Mouse (Mus musculus) brain, embryonic 18.5 days (tissue): ENCODE measurements at regions not wholly inside any gene's neighbourhood (a gene's known extent, or its start where the extent isn't known, plus 50 kb on each side); places are given as distances from the start of the nearest gene placed in this dataset.
"Not testable (repeated sequence)": the region's sequence is repeated elsewhere in the genome, so short reads cannot be mapped to it uniquely, and the experiment has no call there.

Experiments used
- DNase-seq: peaks from one replicate; pipeline ENCODE4 v3.0.0-alpha.2; 2012; ENCODE audit warnings: low read depth, low spot score

GRCm38 (mm10) chr13:58663316-58663715 lies 52.6 kb upstream of the Slc28a3 start:
- DNase-seq = no peak

- no peak for DNase-seq
Measured at GRCm38 (mm10) chr13:58668664-58669063, 58.0 kb upstream of the Slc28a3 start.

GRCm38 (mm10) chr13:58670206-58670605 lies 59.5 kb upstream of the Slc28a3 start:
- DNase-seq = no peak

DNA sequence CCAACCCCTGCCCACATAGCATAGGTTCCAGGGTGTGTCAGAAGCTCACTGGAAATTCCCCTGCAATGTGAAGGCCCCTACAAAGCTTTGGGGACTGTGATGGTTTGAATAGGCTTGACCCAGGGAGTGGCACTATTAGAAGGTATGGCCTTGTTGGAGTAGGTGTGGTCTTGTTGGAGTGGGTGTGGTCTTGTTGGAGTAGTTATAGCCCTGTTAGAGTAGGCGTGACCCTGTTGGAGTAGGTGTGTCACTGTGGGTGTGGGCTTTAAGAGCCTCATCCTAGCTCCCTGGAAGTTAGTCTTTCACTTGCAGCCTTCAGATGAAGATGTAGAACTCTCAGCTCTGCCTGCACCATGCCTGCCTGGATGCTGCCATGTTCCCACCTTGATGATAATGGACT lies 64.9 kb upstream of the Slc28a3 start:
- not testable (repeated sequence) for DNase-seq

DNA sequence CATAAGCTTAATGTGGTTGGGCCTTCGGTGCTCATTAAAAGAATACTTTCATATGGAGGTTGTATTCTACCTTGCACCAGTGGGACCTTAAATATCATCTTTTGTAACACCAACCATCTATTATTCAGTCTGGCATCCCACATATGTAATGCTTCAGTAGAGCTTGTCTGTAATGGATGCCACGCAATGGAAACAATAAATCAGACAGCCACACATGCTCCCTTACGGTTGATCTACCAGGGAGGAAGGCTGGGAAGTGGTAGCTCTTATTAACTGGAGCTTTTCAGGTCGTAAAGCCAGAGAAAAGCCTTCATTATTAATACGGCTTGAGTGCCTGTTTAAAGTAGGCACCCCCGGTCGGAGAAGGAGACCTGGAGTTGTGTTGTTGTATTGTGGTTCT lies 66.8 kb upstream of the Slc28a3 start:
- DNase-seq = no peak

- peak; percentile 46 for DNase-seq
Measured at GRCm38 (mm10) chr13:58679663-58680062, 69.0 kb upstream of the Slc28a3 start.

DNA sequence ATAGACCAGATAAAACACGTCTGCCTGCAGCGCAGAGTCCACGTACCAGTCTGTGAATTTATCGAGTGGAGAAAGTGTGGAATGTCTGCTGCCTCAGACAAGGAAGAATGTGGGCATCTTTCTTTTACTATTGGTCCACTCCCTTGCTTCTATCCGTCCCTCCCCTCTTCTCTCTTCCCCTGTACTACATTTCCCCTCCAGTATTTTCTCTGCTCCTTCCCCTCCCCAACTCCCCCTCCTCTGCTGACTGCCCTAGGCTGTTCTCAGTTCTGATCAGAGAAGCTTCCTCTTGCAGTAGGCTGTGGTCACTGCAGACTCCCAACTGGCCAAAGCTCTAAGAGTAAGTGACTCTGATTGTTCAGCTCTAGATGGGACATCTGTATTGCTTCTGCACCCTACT lies 76.1 kb upstream of the Slc28a3 start:
- DNase-seq = no peak

- no peak for DNase-seq
Measured at GRCm38 (mm10) chr13:58687609-58688008, 76.9 kb upstream of the Slc28a3 start.

DNA sequence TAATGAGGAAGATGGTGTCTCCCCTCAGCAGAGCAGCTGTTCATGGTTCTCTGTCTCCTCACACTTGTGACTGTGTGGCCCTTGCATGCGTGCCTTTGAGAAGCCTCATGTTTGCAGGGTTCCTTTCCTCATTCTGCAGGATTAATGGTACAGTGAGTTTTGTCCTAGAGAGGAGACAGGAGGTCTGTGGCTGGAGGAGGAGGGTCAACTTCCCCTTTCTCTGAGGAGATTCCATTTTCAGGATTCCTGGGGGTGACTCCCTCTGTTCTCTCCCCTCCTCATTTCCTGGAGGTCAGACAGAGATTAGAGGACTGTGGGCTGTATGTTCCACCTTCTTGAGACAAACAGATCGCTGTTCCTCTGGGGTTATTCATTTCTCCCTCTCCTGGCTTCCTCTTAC lies 77.6 kb upstream of the Slc28a3 start:
- no peak for DNase-seq

GRCm38 (mm10) chr13:58694703-58695102 lies 84.0 kb upstream of the Slc28a3 start:
- DNase-seq = no peak

GRCm38 (mm10) chr13:58695964-58696363 lies 85.3 kb upstream of the Slc28a3 start:
- DNase-seq = no peak

- DNase-seq = peak; percentile 32
Measured at GRCm38 (mm10) chr13:58700021-58700420, 89.3 kb upstream of the Slc28a3 start.

- no peak for DNase-seq
Measured at GRCm38 (mm10) chr13:58704141-58704540, 93.5 kb upstream of the Slc28a3 start.

- DNase-seq = no peak
Measured at GRCm38 (mm10) chr13:58716584-58716983, 89.8 kb upstream of the Ntrk2 start.

DNA sequence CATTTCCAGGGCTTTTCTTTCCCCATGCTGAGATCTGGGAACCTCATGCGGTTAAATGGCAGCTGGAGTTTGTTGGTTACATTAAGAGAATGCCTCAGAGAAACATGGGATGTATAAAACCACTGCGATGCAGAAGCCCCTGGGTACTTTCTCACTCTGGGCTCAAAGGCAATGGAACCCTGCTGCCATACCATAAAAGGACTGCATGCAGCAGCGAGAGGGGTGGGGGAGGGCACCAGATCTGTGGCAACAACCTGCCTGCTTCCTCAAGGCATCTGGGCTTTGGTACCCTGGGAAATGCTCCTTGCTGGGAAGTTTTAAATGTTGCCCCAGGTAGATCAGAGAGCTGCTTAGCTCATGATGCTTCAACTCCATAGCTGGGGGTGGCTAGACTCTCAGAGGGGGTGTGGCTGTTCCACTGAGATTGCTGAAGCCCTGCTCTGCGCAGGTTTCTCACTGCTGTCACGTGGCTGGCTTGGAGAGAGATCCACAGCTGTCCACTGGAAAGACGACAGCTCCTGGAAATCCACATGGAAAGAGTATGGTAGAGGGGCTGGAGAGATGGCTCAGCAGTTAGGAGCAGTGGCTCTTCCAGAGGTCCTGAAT lies 75.8 kb upstream of the Ntrk2 start:
- DNase-seq = no peak

- DNase-seq = no peak
Measured at GRCm38 (mm10) chr13:58732776-58733175, 73.6 kb upstream of the Ntrk2 start.

- no peak for DNase-seq
Measured at GRCm38 (mm10) chr13:58733615-58734014, 72.8 kb upstream of the Ntrk2 start.

GRCm38 (mm10) chr13:58735577-58735976 lies 70.8 kb upstream of the Ntrk2 start:
- DNase-seq = no peak

GRCm38 (mm10) chr13:58740731-58741130 lies 65.6 kb upstream of the Ntrk2 start:
- no peak for DNase-seq

- DNase-seq = no peak
Measured at GRCm38 (mm10) chr13:58746056-58746455, 60.3 kb upstream of the Ntrk2 start.

DNA sequence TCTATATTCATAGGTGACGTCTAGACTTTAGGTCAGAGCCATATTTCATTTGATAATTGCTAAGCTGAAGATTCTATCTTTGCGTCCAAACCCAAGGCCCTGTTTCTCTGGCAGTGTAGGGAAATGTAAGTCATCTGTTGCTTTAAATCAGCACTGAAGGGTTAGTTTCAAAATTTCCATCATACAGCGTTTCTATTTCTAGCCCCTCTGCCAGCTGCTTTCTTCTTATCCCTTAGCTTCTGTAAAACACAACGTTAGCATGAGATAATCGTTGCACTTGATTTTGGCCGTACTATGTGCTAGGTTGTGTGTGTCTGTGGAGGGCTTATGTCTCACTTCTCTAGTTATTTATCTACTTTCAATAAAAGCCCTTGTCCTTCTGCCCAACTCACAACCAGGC lies 58.7 kb upstream of the Ntrk2 start:
- no peak for DNase-seq

DNA sequence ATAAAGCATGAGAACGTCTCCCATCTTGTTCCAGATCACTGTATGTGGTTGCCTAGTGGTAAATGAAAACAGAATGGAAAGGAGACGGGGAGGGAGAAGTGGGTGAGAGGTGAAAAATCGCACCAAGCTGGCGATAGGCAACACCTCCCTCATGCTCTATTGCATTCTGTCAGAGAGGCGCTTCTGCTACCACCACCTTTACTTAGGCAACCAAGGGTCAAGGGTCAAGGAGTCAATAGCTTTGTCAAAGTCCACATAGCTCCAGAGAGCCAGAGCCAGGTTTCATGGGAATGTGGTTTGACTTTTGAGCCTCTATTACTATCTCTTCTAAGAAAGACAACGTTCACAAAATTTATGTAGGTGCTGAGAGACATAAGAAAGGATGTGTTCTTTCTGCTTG lies 50.2 kb upstream of the Ntrk2 start:
- no peak for DNase-seq
